ENCODE assay signal across 12 mouse cellular contexts in genomic region chr1:71614545-71615246, GRCm38 (mm10). TPM values are rescaled to one million over a fixed set of nuclear protein-coding genes. Genes with fewer than 3 reads are reported as not detected.
DNase-seq lines count a peak whose midpoint lies in the region; ATAC-seq and TF ChIP-seq lines count a peak whose summit lies in the region.
"Had no signal": no experiment of that assay in that cellular context is flagged by ENCODE, and none has a peak within 500 bp of the region (broad histone marks: within the 10 kb centered on the region; RNA-seq: fewer than 3 reads in every experiment).

No protein-coding gene starts in this region.

- TF ChIP-seq CTCF in midbrain, postnatal 0 days (IDR thresholded peaks at IDR 0.05) = no peak

- H3K27ac ChIP-seq in forebrain, embryonic 10.5 days = no peak overlapping the region
- H3K27ac ChIP-seq in hindbrain, embryonic 16.5 days (ENCODE audit: low read depth, low read length) = peak overlapping the region; percentile 21; the same call in 1 of the 2 replicates
- 0 out of 2 replicates have a peak overlapping the region, but pooled peaks have one; percentile 48 for H3K27ac ChIP-seq in midbrain, postnatal 0 days (ENCODE audit: low read depth, low read length)
- H3K27ac ChIP-seq: heart, embryonic 10.5 days; left cerebral cortex, adult 2 months; liver, embryonic 15.5 days had no signal

- no peaks in the 10 kb centered on the region for H3K9me3 ChIP-seq in forebrain, embryonic 10.5 days
- H3K9me3 ChIP-seq in hindbrain, embryonic 16.5 days (ENCODE audit: control insufficient read depth, low read length) = no peaks in the 10 kb centered on the region
- H3K9me3 ChIP-seq in midbrain, postnatal 0 days (ENCODE audit: low read length) = no peaks in the 10 kb centered on the region
- H3K9me3 ChIP-seq: heart, embryonic 10.5 days; liver, embryonic 15.5 days had no signal

- peaks cover 100% of the 10 kb centered on the region for H3K36me3 ChIP-seq in forebrain, embryonic 10.5 days (replicated peaks)
- H3K36me3 ChIP-seq in hindbrain, embryonic 16.5 days (ENCODE audit: control insufficient read depth, insufficient read depth, low read length) = no peaks in the 10 kb centered on the region
- no peaks in the 10 kb centered on the region for H3K36me3 ChIP-seq in midbrain, postnatal 0 days (ENCODE audit: insufficient read depth, low read length)

- ATAC-seq in hindbrain, embryonic 16.5 days = peak; percentile 94
- ATAC-seq in midbrain, postnatal 0 days (ENCODE audit: low FRiP score) = peak; percentile 92
- ATAC-seq: intestine, postnatal 0 days had no signal

- peaks cover 11% of the 10 kb centered on the region for H3K4me1 ChIP-seq in forebrain, embryonic 10.5 days
- peaks cover 10% of the 10 kb centered on the region; the same call in 1 of the 2 replicates for H3K4me1 ChIP-seq in hindbrain, embryonic 16.5 days (ENCODE audit: control insufficient read depth, insufficient read depth, low read depth, low read length)
- H3K4me1 ChIP-seq in midbrain, postnatal 0 days (ENCODE audit: insufficient read depth, low read length) = no peaks in the 10 kb centered on the region
- H3K4me1 ChIP-seq: heart, embryonic 10.5 days; liver, embryonic 15.5 days; megakaryocyte, embryonic 14.5 days had no signal

- H3K4me2 ChIP-seq in hindbrain, embryonic 16.5 days (ENCODE audit: low read length) = peak overlapping the region; percentile 13; the same call in 1 of the 2 replicates
- peak overlapping the region; percentile 22; the same call in 1 of the 2 replicates for H3K4me2 ChIP-seq in midbrain, postnatal 0 days (ENCODE audit: low read depth, low read length, poor library complexity, severe bottlenecking)
- H3K4me2 ChIP-seq: liver, embryonic 15.5 days had no signal

- H3K27me3 ChIP-seq in forebrain, embryonic 10.5 days (ENCODE audit: poor library complexity, severe bottlenecking) = peaks cover 88% of the 10 kb centered on the region
- H3K27me3 ChIP-seq in hindbrain, embryonic 16.5 days (replicated peaks; ENCODE audit: control insufficient read depth, insufficient read depth, low read length) = no peaks in the 10 kb centered on the region
- no peaks in the 10 kb centered on the region for H3K27me3 ChIP-seq in midbrain, postnatal 0 days (ENCODE audit: insufficient read depth, low read length)
- H3K27me3 ChIP-seq: liver, embryonic 15.5 days; megakaryocyte, embryonic 14.5 days had no signal

- no peak overlapping the region for H3K4me3 ChIP-seq in forebrain, embryonic 10.5 days
- H3K4me3 ChIP-seq in hindbrain, embryonic 16.5 days (ENCODE audit: low read length) = no peak overlapping the region
- H3K4me3 ChIP-seq in midbrain, postnatal 0 days (ENCODE audit: low read depth, low read length) = no peak overlapping the region
- H3K4me3 ChIP-seq: heart, embryonic 10.5 days; left cerebral cortex, adult 2 months; liver, embryonic 15.5 days; megakaryocyte, embryonic 14.5 days had no signal

- peak; percentile 34 for DNase-seq in brain, embryonic 18.5 days (ENCODE audit: low read depth, low spot score)
- peak; percentile 22 for DNase-seq in forebrain, embryonic 10.5 days (ENCODE audit: extremely low spot score, low spot score)
- peak; percentile 76 for DNase-seq in midbrain, postnatal 0 days (ENCODE audit: low spot score)
- no peak for DNase-seq in kidney, postnatal 4 days
- DNase-seq in urinary bladder, postnatal 36 days (ENCODE audit: low spot score in 2 of 2) = no peak
- no peak for DNase-seq in spleen, postnatal 36 days (ENCODE audit: low spot score in 2 of 2)

- WGBS in forebrain, embryonic 10.5 days = 44% methylated on average over 8 of the region's 8 CpGs
- WGBS in hindbrain, embryonic 16.5 days = 17% methylated on average over 8 of the region's 8 CpGs
- 15% methylated on average over 8 of the region's 8 CpGs for WGBS in midbrain, postnatal 0 days

- H3K9ac ChIP-seq in hindbrain, embryonic 16.5 days (ENCODE audit: low read depth, low read length) = no peak overlapping the region
- no peak overlapping the region for H3K9ac ChIP-seq in midbrain, postnatal 0 days (replicated peaks; ENCODE audit: low read length, poor library complexity, severe bottlenecking)
- H3K9ac ChIP-seq: liver, embryonic 15.5 days had no signal

RNA-seq across cellular contexts. Expression of gene Fn1, which starts 38.3 kb away (rescaled TPM):
- polyA plus RNA-seq in forebrain, embryonic 10.5 days (2016; fragmentation: Nextera tagmentation; extraction: Ambion mirVana) = 94.7 and 94.9 TPM in 2 replicates
- 27.4 and 46.9 TPM in 2 replicates for polyA plus RNA-seq in hindbrain, embryonic 16.5 days (2015; fragmentation: Nextera tagmentation; extraction: Ambion mirVana)
- 71.1 and 101 TPM in 2 replicates for total RNA-seq in midbrain, postnatal 0 days (2014; rRNA removed)
- 22.5 and 25.9 TPM in 2 replicates for polyA plus RNA-seq in midbrain, postnatal 0 days (2015; fragmentation: Nextera tagmentation; extraction: Ambion mirVana)

RNA-seq across cellular contexts. Expression of gene Atic, which starts 57.7 kb away (rescaled TPM):
- 75.0 and 79.1 TPM in 2 replicates for polyA plus RNA-seq in forebrain, embryonic 10.5 days (2016; fragmentation: Nextera tagmentation; extraction: Ambion mirVana)
- polyA plus RNA-seq in hindbrain, embryonic 16.5 days (2015; fragmentation: Nextera tagmentation; extraction: Ambion mirVana) = 33.6 and 38.3 TPM in 2 replicates
- 44.7 and 47.8 TPM in 2 replicates for total RNA-seq in midbrain, postnatal 0 days (2014; rRNA removed)
- polyA plus RNA-seq in midbrain, postnatal 0 days (2015; fragmentation: Nextera tagmentation; extraction: Ambion mirVana) = 26.5 and 27.4 TPM in 2 replicates

Comparison
In these comparisons a context has a peak if more than half of its experiments do, and no peak if none do; other contexts are left out.
1. DNase-seq: peak in brain, embryonic 18.5 days (single experiment), forebrain, embryonic 10.5 days (single experiment) and midbrain, postnatal 0 days (single experiment); none in kidney, postnatal 4 days (0 of 2), urinary bladder, postnatal 36 days (0 of 2) and spleen, postnatal 36 days (0 of 2).